Mouse (Mus musculus) hindbrain, embryonic 10.5 days (tissue): ENCODE measurements around the gene Nab1. TPM values are rescaled to one million over a fixed set of nuclear protein-coding genes. Genes with fewer than 3 reads are reported as not detected.

Source experiments
- DNase-seq: peaks from one replicate; pipeline ENCODE4 v3.0.0-alpha.2; 2017; ENCODE audit warnings: low spot score
- H3K27ac ChIP-seq: fragments of 300-500 bp; sonication (generic); 2 replicates; pipeline ENCODE4 v1.5.1; 2016; ENCODE audit warnings: mild to moderate bottlenecking, moderate library complexity
- H3K27me3 ChIP-seq: fragments of 300-500 bp; sonication (generic); 2 replicates; pipeline ENCODE4 v1.6.1; 2016; ENCODE audit warnings: mild to moderate bottlenecking; ENCODE audit not compliant: poor library complexity, insufficient read depth, severe bottlenecking
- H3K36me3 ChIP-seq: fragments of 300-500 bp; sonication (generic); 2 replicates; pipeline ENCODE4 v1.6.1; 2016; ENCODE audit warnings: mild to moderate bottlenecking, moderate library complexity
- H3K4me1 ChIP-seq: fragments of 300-500 bp; sonication (generic); replicated peaks from 2 replicates; pipeline ENCODE4 v1.6.1; 2016; ENCODE audit warnings: mild to moderate bottlenecking
- H3K4me3 ChIP-seq: fragments of 300-500 bp; sonication (generic); 2 replicates; pipeline ENCODE4 v1.5.1; 2016; ENCODE audit warnings: mild to moderate bottlenecking, moderate library complexity
- H3K9me3 ChIP-seq: fragments of 300-500 bp; sonication (generic); 2 replicates; pipeline ENCODE4 v1.6.1; 2016; ENCODE audit warnings: mild to moderate bottlenecking, moderate library complexity
- WGBS: fragments of 180-500 bp; shearing (Covaris S2); methylation state at CpG from one replicate; pipeline ENCODE4 v1.1.7; 2016; 5-methylcytosine and 5-hydroxymethylcytosine counted together
- polyA plus RNA-seq: library from polyadenylated mRNA; unstranded; fragments of >200 nt; fragmentation: Nextera tagmentation; extraction: Ambion mirVana; gene quantifications from 2 replicates; pipeline ENCODE4 v1.2.1, GENCODE M21; 2016

The Nab1 gene
- polyA plus RNA-seq, 1 experiment from 2014 or later: 4.3 TPM

DNA sequence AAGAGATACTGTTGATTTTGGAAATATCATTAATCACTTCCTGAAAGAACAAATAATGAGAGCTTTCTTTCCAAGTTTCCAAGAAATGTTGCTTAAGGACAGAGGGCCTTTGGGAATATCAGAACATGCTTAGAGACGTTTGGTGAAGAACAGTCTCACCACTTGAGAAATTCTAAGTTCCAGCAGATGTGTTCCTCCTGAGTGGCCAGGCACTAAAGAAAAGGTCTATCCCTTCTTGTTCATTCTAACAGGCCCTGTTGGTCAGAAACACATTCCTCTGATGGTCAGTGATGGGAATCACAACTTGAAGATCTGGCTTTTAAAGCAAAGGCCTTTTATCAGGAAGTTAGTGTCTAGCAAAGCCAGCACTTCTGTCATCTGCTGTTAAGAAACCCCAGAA lies 76.6 kb downstream of the Nab1 start:
- Histone ChIP-seq H3K4me3 (no peak overlapping the region), H3K27me3 (no peaks in the 10 kb centered on the region), H3K36me3 (no peaks in the 10 kb centered on the region), H3K27ac (no peak overlapping the region), H3K9me3 (no peaks in the 10 kb centered on the region), H3K4me1 (no peaks in the 10 kb centered on the region)
- WGBS: 87% methylated on average over 1 of the region's 1 CpGs
- DNase-seq: no peak

DNA sequence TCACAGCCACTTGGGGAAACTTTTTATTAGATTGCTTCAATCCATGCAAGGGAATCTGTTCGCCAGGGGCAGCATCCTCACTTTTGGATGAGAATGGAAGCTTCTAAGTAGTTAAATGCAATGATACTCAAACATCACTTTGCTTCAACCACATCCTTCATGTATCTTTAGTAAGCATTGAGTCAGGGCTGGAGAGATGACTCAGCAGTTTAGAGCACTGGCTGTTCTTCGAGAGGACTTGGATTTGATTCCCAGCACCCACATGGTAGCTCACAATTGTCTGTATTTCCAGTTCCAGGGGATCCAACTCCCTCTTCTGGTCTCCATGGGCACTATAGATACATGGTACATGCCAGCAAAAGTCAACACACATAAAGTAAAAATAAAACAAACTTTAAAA lies 77.4 kb downstream of the Nab1 start:
- WGBS: 87% methylated on average over 2 of the region's 2 CpGs
- no peaks in the 10 kb centered on the region for H3K9me3 ChIP-seq
- H3K27ac ChIP-seq: no peak overlapping the region
- no peak overlapping the region for H3K4me3 ChIP-seq
- DNase-seq: no peak
- H3K4me1 ChIP-seq: no peaks in the 10 kb centered on the region
- H3K36me3 ChIP-seq: no peaks in the 10 kb centered on the region
- H3K27me3 ChIP-seq: no peaks in the 10 kb centered on the region

DNA sequence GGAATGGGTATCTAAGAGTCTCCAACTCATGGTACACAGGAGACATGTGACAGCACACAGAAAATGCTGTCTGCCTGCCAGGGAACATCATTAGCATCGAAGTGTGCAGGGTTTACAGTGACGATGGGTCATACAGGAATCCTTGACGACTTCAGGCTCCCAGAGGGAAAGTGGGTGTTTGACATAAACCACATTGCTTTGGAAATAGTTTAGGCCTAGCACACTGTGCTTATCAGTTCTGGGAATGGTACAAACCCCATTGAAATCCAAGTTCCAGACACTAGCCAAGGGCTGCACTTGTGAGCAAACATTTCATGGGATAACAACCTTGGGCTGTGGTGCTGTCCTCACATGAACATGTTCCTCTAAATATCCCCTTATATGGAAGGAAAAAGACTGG lies 78.3 kb downstream of the Nab1 start:
- WGBS: 88% methylated on average over 3 of the region's 3 CpGs
- no peak overlapping the region for H3K27ac ChIP-seq
- no peaks in the 10 kb centered on the region for H3K36me3 ChIP-seq
- no peaks in the 10 kb centered on the region for H3K27me3 ChIP-seq
- H3K9me3 ChIP-seq: no peaks in the 10 kb centered on the region
- no peaks in the 10 kb centered on the region for H3K4me1 ChIP-seq
- H3K4me3 ChIP-seq: no peak overlapping the region
- DNase-seq: no peak

DNA sequence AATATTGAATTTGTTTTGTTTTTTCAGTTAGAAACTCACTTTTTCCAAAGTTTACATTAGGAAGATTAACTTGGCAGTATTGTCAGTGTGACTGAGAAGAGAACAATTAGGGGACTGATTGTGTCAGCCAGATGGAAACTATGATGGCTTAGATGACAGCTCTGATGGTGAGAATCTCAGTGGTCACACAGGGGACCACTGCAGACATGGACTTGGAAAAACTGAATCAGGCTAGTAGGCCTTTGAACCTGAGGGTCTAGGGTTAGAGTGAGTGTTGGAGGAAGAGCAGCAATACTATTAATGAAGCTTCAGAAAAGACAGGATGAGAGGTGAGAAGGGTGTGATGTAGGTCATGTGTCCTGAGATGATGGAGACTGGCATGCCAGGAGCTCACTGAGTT lies 78.9 kb downstream of the Nab1 start:
- no peaks in the 10 kb centered on the region for H3K4me1 ChIP-seq
- no peak overlapping the region for H3K27ac ChIP-seq
- no peak for DNase-seq
- no peaks in the 10 kb centered on the region for H3K36me3 ChIP-seq
- H3K27me3 ChIP-seq: no peaks in the 10 kb centered on the region
- no peak overlapping the region for H3K4me3 ChIP-seq
- H3K9me3 ChIP-seq: no peaks in the 10 kb centered on the region

DNA sequence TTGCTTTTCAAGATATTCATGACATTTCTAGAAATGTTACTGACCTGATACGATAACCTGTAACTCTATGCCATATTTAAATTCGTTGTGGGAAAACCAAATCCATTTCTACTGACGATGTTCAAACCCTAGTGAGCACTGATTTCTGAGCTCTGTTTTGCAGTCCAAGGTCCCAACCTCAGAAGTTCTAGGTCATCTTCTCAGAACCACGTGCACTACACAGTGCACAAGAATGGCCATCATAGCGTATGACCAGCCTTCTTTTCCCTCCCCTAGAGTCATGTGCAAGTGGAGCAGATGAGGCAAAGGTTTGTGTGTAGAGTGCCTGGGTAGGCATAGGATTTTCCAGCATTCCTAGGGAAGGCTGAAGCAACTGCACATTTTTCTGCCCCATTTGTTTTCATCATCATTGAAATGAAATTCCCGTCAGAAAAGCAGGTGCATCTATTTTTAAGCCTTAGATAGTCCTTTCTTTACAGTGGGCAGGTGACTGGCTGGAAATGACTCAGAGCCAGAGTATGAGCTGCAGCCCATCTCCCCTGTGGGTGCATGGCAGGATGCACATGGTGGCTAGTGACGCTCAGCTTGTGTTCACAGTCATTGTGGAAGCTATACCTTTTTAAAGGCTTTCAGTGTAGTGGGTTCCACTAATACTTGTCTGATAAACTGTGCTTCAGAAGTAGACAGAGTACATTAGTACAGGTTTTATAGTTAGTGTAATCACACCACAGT lies 81.2 kb downstream of the Nab1 start:
- DNase-seq: no peak
- no peak overlapping the region for H3K27ac ChIP-seq
- H3K9me3 ChIP-seq: no peaks in the 10 kb centered on the region
- H3K27me3 ChIP-seq: no peaks in the 10 kb centered on the region
- no peaks in the 10 kb centered on the region for H3K36me3 ChIP-seq
- no peaks in the 10 kb centered on the region for H3K4me1 ChIP-seq
- 89% methylated on average over 7 of the region's 7 CpGs for WGBS
- H3K4me3 ChIP-seq: no peak overlapping the region

Other genes starting within 250 kb of the Nab1 start
- 8.4 and 10.5 TPM in 2 replicates for gene Nemp2, start 130.0 kb upstream of the Nab1 start, polyA plus RNA-seq
- 2.1 and 4.1 TPM in 2 replicates for gene Mfsd6, start 226.8 kb upstream of the Nab1 start, polyA plus RNA-seq